Mouse (Mus musculus): ENCODE measurements around the gene Clcn3. TPM values are rescaled to one million over a fixed set of nuclear protein-coding genes. Genes with fewer than 3 reads are reported as not detected.
"Not testable (repeated sequence)": the region's sequence is repeated elsewhere in the genome, so short reads cannot be mapped to it uniquely, and the experiment has no call there.

Clcn3 gene
- polyA plus RNA-seq (2015; fragmentation: Nextera tagmentation; extraction: Ambion mirVana) = 26.5 and 31.8 TPM in 2 replicates

- peak; percentile 99 for DNase-seq (ENCODE audit: low spot score)
Measured at GRCm38 (mm10) chr8:60982701-60983687, at the start of gene Clcn3. Clcn3 (minus strand) TSS chr8:60983300.

- no peak for DNase-seq (ENCODE audit: low spot score)
Measured at GRCm38 (mm10) chr8:60996468-60996867, 13.4 kb upstream of the Clcn3 start.

DNA sequence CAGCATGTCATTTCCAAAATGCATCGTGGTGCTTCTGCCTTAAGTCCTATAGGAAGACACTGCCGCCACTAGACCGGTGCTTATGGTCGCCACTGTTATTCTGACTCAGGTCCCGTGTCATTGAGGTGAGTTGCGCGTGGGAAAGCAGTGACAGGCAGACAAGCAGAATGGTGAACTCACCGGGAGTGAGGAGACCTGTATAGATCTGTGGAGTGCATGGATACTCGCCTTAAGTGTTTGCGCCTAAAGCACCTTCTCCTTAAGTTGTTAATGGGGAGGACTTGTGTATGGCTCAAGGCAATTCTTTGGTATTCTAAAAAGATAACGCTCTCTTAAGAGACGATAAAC is 10.5 kb upstream of the Clcn3 start:
- DNase-seq (ENCODE audit: low spot score) = no peak

DNA sequence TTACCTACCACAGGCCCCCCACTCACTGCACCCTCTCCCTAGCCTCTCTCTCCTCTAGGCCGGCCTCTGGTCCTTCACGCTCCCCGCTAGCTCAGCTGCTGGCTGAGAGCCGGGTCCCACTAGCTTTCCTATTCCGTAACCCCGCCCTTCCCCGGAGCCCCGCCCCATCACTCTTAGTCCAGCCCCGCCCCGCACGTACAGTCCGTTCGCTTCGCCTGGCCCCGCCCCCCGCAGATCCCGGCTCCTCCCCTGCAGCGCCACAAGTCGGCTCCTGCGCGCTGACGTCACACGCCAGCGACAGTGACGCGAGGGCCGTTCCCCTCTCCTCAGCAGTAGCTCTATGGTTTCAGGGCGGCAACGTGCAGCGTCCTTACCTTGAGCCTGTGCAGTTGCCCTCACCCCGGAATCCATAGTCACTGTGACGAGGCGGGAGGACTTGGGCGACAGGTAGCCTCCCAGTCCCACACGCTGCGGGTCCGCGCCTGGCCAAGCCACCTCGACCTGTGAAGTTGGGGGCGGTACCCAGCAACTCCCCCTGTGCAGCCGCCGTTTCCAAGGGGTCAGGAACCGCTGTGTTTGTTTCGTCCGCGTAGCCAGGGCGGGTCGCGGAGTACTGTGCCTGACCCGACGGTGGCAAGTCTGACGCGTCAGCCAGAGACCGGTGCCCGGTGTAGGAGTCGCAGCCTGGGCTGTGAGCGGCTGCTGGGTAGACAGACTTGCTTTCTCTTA is 10.0 kb upstream of the Clcn3 start, which contains the start of gene Nek1:
TSS of gene Nek1 (plus strand) at position 286 of the 729 bp plus-strand sequence.
- peak; percentile 98 for DNase-seq (ENCODE audit: low spot score)

GRCm38 (mm10) chr8:60992561-60992909 is 9.4 kb upstream of the Clcn3 start:
- DNase-seq (ENCODE audit: low spot score) = no peak

DNA sequence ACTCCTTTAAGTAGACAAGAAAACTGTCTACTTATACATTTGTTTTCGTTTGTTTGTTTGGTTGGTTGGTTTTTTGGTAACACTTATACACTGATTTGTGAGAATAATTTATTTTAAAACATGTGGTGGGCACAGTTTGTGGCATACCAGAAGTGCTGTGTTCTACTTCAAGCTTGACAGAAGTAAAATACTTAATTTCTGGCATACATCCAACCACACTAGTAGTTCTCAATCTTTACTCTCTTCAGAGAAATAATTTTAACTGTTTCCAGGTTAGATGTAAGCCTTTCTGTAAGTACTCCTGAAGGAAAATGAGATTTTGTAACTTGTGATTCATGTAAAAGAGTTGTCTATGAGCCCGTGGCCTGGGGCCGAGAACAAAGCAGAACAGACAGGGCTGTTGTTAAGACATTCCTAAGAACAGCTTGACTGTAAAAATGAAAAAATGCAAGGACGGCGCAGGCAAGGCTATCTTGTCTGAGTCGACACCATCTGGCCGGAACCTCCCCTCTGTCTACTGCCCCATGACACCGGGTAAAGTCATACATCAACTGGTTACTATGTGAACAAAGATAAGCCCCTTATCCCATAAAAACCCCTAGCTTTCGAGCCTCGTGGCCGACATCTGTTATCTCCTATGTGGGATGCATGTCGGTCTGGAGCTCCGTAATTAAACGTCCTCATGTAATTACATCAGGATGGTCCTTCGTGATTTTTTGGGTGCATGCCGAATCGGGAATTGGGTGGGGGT is 1.3 kb upstream of the Clcn3 start:
- not testable (repeated sequence) for DNase-seq (ENCODE audit: low spot score)

GRCm38 (mm10) chr8:60983688-60984079 is 584 bp upstream of the Clcn3 start:
- DNase-seq (ENCODE audit: low spot score) = no peak

- no peak for DNase-seq (ENCODE audit: low spot score)
Measured at GRCm38 (mm10) chr8:60981388-60981787, 1.7 kb downstream of the Clcn3 start.

DNA sequence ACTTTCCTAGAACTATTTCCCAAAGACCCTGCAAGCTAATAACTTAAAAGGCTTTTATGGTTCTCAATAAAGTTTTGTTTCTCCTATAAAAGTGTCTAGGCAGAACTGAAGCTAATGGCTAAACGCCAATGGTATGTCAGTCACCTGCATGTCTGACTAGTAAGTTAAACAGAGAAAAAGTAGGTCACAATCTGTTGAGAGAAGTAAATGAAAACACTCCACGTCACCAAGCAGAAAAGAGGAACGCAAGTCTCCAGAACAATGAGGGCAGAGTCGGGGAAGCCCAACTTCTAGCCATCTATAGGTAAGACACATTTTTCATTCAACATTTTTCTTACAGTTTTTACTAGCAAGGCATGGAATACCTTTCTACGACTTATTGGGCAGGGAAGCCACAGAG is 4.6 kb downstream of the Clcn3 start:
- DNase-seq (ENCODE audit: low spot score) = peak; percentile 22

DNA sequence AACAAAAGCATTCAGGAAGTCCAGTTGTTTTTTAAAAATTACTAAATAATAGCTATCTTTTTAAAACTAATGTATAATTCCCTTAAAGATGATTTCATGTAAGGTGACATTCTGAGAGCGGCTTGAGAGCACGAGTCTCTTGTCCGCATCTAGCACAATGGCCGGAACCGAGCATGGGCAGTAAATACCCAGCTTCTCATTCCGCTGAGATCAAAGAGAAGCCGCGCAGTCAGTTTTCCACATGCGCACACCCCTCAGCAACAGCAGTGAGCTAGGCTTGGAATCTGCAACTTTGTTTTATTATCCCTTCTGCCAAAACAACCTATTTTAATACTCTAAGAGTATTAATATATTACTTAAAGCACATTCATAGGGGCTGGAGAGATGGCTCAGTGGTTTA is 6.3 kb downstream of the Clcn3 start:
- no peak for DNase-seq (ENCODE audit: low spot score)

- no peak for DNase-seq (ENCODE audit: low spot score)
Measured at GRCm38 (mm10) chr8:60974837-60975236, 8.3 kb downstream of the Clcn3 start.

DNA sequence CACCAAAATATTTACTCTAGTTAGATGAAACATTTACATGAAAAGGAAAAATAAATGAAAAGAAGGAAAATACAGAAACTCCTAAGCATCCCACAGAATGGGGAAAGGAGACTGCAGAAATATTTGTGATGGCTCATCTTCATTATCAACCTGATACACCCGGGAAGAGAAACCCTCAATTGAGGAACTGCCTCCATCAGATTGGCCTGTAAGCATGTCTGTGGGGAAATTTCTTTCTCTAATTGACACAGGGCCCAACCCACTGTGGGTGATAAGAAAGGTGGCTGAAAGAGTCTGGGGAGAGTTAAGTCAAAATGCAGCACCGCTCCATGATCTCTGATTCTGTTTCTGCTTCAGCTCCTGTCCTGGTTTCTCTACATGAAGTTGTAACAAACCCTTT is 9.7 kb downstream of the Clcn3 start:
- DNase-seq (ENCODE audit: low spot score) = no peak

GRCm38 (mm10) chr8:60971808-60972207 is 11.3 kb downstream of the Clcn3 start:
- DNase-seq (ENCODE audit: low spot score) = no peak

DNA sequence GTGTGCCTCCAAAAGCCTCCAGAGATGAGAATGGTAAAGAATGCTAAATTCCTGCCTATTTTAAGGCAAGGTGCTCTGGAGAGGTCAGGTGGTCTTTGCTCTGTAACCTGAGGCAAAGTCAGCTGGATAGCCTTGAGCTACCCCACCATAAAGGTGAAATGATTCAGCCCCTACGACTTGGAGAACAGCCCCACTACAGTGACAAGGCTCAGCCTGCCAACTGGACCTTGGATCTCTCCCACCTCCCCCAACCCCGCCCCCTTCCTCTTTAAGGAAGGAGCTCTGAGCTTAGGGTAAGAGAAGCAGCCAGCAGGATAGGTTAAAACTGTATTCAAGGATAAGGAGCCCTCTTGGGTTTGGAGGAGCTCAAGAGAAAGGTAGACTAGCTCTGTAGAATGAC is 14.0 kb downstream of the Clcn3 start:
- no peak for DNase-seq (ENCODE audit: low spot score)

DNA sequence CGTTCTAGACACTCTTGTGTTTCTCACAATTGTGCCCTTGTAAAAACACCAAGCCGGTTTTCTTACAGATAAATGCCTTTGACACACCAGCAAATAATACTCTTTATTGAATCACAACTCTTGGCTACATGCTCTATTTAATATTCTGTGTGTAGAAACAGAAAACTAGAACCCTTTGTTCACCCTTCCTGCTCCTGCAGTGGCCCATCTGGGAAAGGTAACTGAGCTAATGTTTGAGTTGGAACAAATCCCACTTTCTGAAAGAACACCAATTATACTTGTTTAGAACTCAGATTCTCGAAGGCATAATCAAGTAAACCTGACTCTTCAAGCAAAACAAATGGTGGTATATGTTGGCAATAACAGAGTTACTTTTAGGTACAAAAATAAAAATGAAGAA is 17.4 kb downstream of the Clcn3 start:
- no peak for DNase-seq (ENCODE audit: low spot score)

- no peak for DNase-seq (ENCODE audit: low spot score)
Measured at GRCm38 (mm10) chr8:60965306-60965705, 17.8 kb downstream of the Clcn3 start.

GRCm38 (mm10) chr8:60964518-60964917 is 18.6 kb downstream of the Clcn3 start:
- no peak for DNase-seq (ENCODE audit: low spot score)

DNA sequence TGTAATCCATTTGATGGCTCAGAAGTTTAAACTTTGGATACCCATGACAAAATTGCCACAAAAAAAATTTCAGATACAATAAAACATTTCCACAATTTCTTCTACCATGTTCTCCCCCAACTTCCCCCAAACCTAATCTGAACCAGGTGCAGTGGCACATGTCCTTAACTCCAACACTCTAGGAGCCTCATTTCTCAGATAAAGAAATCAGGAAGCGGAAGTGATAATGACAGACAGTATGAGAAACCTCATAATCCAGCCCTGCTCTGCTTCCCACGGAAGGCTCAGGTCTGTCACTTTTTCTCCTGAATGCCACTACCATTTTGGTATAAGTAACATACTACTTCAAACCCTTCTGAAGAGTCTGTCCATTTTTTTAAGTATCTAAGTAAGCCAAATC is 19.2 kb downstream of the Clcn3 start:
- no peak for DNase-seq (ENCODE audit: low spot score)

DNA sequence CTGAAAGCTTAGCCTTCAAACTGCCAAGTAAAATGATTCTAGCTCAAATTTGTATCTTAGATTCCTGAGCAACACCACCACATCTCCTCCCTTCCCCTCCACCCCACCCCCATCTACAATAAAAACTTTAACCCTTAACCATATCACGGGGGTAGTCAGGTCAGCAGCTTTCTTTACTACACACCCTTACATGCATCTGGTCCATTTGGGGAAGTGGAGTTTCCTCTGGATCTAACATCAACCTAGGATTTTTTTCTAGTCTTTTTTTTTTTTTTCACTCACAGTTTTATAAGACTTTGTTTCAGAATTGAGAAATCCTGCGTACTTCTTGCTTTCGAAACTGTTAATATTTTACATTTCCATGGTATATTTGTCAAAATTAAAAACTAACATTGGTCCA is 20.3 kb downstream of the Clcn3 start:
- DNase-seq (ENCODE audit: low spot score) = no peak

- DNase-seq (ENCODE audit: low spot score) = no peak
Measured at GRCm38 (mm10) chr8:60956847-60957246, 26.3 kb downstream of the Clcn3 start.

DNA sequence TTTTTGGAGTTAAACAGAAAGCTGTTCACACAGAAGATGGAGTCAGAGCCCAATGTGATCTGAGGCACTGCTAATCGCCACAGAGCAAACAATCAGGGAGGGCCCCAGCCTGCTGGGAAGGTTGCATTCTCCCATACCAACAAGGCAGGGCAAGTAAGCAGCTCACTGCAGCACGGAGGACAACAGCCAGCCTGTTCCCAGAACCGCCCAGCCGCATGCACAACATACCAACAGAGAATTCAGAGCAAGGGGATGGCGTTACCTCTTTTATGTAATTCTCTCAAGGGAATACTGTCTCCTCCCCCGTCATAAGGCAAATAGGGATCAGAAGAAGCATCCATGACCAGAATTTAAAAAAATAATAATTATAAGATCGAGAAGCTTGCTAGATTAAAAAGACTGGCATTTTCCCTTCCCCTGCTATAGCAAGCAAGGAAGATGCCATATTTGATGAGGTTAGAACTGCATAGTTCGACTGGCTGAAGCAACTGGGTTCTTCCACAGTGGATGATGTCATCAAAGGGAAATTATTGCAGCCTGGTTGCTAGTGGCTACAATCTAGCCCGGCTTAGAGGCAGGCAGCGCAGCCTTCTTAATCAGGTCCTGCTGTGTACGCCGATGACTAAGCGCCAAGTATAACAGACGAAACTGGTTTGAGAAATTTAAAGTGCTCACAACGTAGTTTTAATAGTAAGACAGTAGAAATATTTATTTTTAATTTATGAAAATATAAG is 28.7 kb downstream of the Clcn3 start:
- no peak for DNase-seq (ENCODE audit: low spot score)
